In the genomic region with DNA sequence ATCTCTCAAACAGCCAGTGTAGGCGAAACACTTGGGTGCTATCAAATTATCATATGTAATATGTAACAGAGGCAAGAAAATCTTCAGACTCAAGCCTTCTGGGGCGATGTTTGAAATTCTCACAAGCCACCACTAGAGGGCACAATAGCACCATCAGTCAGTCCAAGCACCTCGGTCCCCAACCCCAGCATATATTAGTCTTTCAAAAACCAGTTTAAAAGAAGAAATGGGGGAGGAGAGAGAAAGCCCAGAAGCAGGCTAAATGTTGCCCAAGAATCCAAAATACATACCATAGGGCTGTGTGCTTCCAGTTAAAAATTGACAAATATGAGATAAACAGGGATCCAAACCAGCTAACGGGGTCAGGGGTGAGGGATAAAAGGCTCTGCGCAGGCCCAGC, we compare ENCODE assay signal across 9 mouse cellular contexts. TPM values are rescaled to one million over a fixed set of nuclear protein-coding genes. Genes with fewer than 3 reads are reported as not detected.
DNase-seq lines count a peak whose midpoint lies in the region; ATAC-seq and TF ChIP-seq lines count a peak whose summit lies in the region.
"Had no signal": no experiment of that assay in that cellular context is flagged by ENCODE, and none has a peak within 500 bp of the region (broad histone marks: within the 10 kb centered on the region; RNA-seq: fewer than 3 reads in every experiment).

No protein-coding gene starts in this region.

- TF ChIP-seq POLR2A in liver, adult 2 months (IDR thresholded peaks at IDR 0.05; ENCODE audit: extremely low read depth, insufficient read depth, low read length), result no peak

- H3K36me3 ChIP-seq in liver, adult 2 months (ENCODE audit: control insufficient read depth, insufficient read depth, low read length), result no peaks in the 10 kb centered on the region
- no peaks in the 10 kb centered on the region for H3K36me3 ChIP-seq in liver, embryonic 12.5 days
- no peaks in the 10 kb centered on the region for H3K36me3 ChIP-seq in embryonic facial prominence, embryonic 14.5 days (ENCODE audit: control insufficient read depth, insufficient read depth, low read length)

- ATAC-seq in liver, embryonic 12.5 days, result no peak
- no peak for ATAC-seq in embryonic facial prominence, embryonic 14.5 days (ENCODE audit: low read depth)
- 0 out of 2 replicates have a peak, but pooled peaks have one; percentile 32 for ATAC-seq in monocyte, adult 5-6 weeks (replicated peaks; ENCODE audit: insufficient number of reproducible peaks, low FRiP score, low TSS enrichment, poor library complexity, severe bottlenecking)

- TF ChIP-seq CTCF in liver, adult 2 months (IDR thresholded peaks at IDR 0.05; ENCODE audit: low read depth, low read length), result peak; percentile 65
- peak; percentile 91 for TF ChIP-seq CTCF in left cerebral cortex, adult 2 months (IDR thresholded peaks at IDR 0.05)

- DNase-seq in liver, adult 2 months (ENCODE audit: extremely low read depth, low read depth, low spot score), result peak; percentile 62
- peak; percentile 60 for DNase-seq in adrenal gland, postnatal 25 days
- DNase-seq in embryonic facial prominence, embryonic 14.5 days (ENCODE audit: low spot score), result peak; percentile 85
- DNase-seq in heart, postnatal 14 days, result peak; percentile 75 to 82
- peak; percentile 79 to 80 for DNase-seq in left cerebral cortex, adult 2 months (ENCODE audit: extremely low spot score in 1 of 2, low spot score in 2 of 2)
- DNase-seq in testis, postnatal 14 days (ENCODE audit: low spot score), result peak; percentile 49

- H3K27ac ChIP-seq in liver, adult 2 months (replicated peaks; ENCODE audit: insufficient read depth, low read depth, low read length), result no peak overlapping the region
- H3K27ac ChIP-seq in liver, embryonic 12.5 days, result no peak overlapping the region
- H3K27ac ChIP-seq in embryonic facial prominence, embryonic 14.5 days (replicated peaks; ENCODE audit: low read depth, low read length), result no peak overlapping the region
- H3K27ac ChIP-seq in left cerebral cortex, adult 2 months, result peak overlapping the region; percentile 16; the same call in 1 of the 2 replicates

- no peaks in the 10 kb centered on the region for H3K27me3 ChIP-seq in liver, adult 2 months (ENCODE audit: control insufficient read depth, insufficient read depth, low read length)
- peaks cover 10% of the 10 kb centered on the region; the same call in 1 of the 2 replicates for H3K27me3 ChIP-seq in liver, embryonic 12.5 days (replicated peaks)
- no peaks in the 10 kb centered on the region for H3K27me3 ChIP-seq in embryonic facial prominence, embryonic 14.5 days (replicated peaks; ENCODE audit: control insufficient read depth, insufficient read depth, low read length)

- 10% methylated on average over 5 of the region's 5 CpGs for WGBS in liver, adult 2 months
- WGBS in liver, embryonic 12.5 days (ENCODE audit: insufficient replicate concordance), result 37% methylated on average over 5 of the region's 5 CpGs
- WGBS in embryonic facial prominence, embryonic 14.5 days, result 34% methylated on average over 5 of the region's 5 CpGs

- no peaks in the 10 kb centered on the region for H3K9me3 ChIP-seq in liver, embryonic 12.5 days (replicated peaks)
- H3K9me3 ChIP-seq in embryonic facial prominence, embryonic 14.5 days (ENCODE audit: control insufficient read depth, low read length), result no peaks in the 10 kb centered on the region

- intact Hi-C loops in heart, postnatal 14 days (cut with DNase I), result loop anchor here (1.0 kb wide), 3 partner anchors 137 to 286 kb away; no protein-coding TSS in a partner anchor
- intact Hi-C loops in left cerebral cortex, adult 2 months (cut with DNase I), result loop anchor here (1.0 to 5.0 kb wide), 4 partner anchors 137 to 832 kb away; no protein-coding TSS in a partner anchor

- no peak overlapping the region for H3K9ac ChIP-seq in liver, adult 2 months (ENCODE audit: low read depth, low read length)
- no peak overlapping the region for H3K9ac ChIP-seq in liver, embryonic 12.5 days
- H3K9ac ChIP-seq in embryonic facial prominence, embryonic 14.5 days (ENCODE audit: low read depth, low read length), result no peak overlapping the region

- H3K4me1 ChIP-seq in liver, adult 2 months (ENCODE audit: control insufficient read depth, insufficient read depth, low read length), result peaks cover 7% of the 10 kb centered on the region; the same call in 1 of the 2 replicates
- H3K4me1 ChIP-seq in liver, embryonic 12.5 days, result peaks cover 29% of the 10 kb centered on the region
- H3K4me1 ChIP-seq in embryonic facial prominence, embryonic 14.5 days (ENCODE audit: control insufficient read depth, insufficient read depth, low read length), result 0 out of 2 replicates have a peak, but pooled peaks cover 3% of the 10 kb centered on the region

- H3K4me2 ChIP-seq in liver, embryonic 12.5 days, result no peak overlapping the region
- no peak overlapping the region for H3K4me2 ChIP-seq in embryonic facial prominence, embryonic 14.5 days (ENCODE audit: low read depth, low read length)

- no peak overlapping the region for H3K4me3 ChIP-seq in liver, adult 2 months (ENCODE audit: insufficient read depth, low read depth, low read length)
- no peak overlapping the region for H3K4me3 ChIP-seq in liver, embryonic 12.5 days
- no peak overlapping the region for H3K4me3 ChIP-seq in embryonic facial prominence, embryonic 14.5 days (ENCODE audit: low read depth, low read length)
- H3K4me3 ChIP-seq in left cerebral cortex, adult 2 months, result no peak overlapping the region

- peaks cover 2% of the 10 kb centered on the region; the same call in 1 of the 2 replicates for H3K79me2 ChIP-seq in liver, adult 2 months (ENCODE audit: control insufficient read depth, insufficient read depth, low read length)

RNA-seq across cellular contexts. Expression of gene Teddm1a, which starts 3.4 kb away (rescaled TPM):
- total RNA-seq in liver, adult 2 months (2014; rRNA removed), result not detected in 2 replicates
- not detected in 2 replicates for polyA plus RNA-seq in liver, adult 2 months (2012; rRNA removed)
- polyA plus RNA-seq in liver, embryonic 12.5 days (2016; fragmentation: Nextera tagmentation; extraction: Ambion mirVana), result not detected in 2 replicates
- total RNA-seq in adrenal gland, postnatal 25 days (2021), result not detected in 2 replicates
- polyA plus RNA-seq in embryonic facial prominence, embryonic 14.5 days (2014; fragmentation: Nextera tagmentation; extraction: Ambion mirVana), result not detected in 2 replicates
- not detected for total RNA-seq in heart, postnatal 14 days (2021)
- not detected for total RNA-seq in left cerebral cortex, adult 2 months (2021)
- total RNA-seq in monocyte, adult 5-6 weeks (2017), result not detected in 3 replicates
- polyA plus RNA-seq: stomach, embryonic 16.5 days had no signal

RNA-seq across cellular contexts. Expression of gene Glul, which starts 4.8 kb away (rescaled TPM):
- 370 and 719 TPM in 2 replicates for total RNA-seq in liver, adult 2 months (2014; rRNA removed)
- 620 and 776 TPM in 2 replicates for polyA plus RNA-seq in liver, adult 2 months (2012; rRNA removed)
- polyA plus RNA-seq in liver, embryonic 12.5 days (2016; fragmentation: Nextera tagmentation; extraction: Ambion mirVana), result 100 and 107 TPM in 2 replicates
- 635 and 924 TPM in 2 replicates for total RNA-seq in adrenal gland, postnatal 25 days (2021)
- polyA plus RNA-seq in embryonic facial prominence, embryonic 14.5 days (2014; fragmentation: Nextera tagmentation; extraction: Ambion mirVana), result 97.5 and 104 TPM in 2 replicates
- 100 to 1,000 TPM; 341 to 414 TPM for total RNA-seq in heart, postnatal 14 days (2021)
- 1,000 to 10,000 TPM; 1,896 to 2,040 TPM for total RNA-seq in left cerebral cortex, adult 2 months (2021)
- 78.8 to 92.8 TPM (median 85.8 TPM) in 3 replicates for total RNA-seq in monocyte, adult 5-6 weeks (2017)

RNA-seq across cellular contexts. Expression of gene Teddm2, which starts 5.0 kb away (rescaled TPM):
- total RNA-seq in liver, adult 2 months (2014; rRNA removed), result 0.20 and 0.83 TPM in 2 replicates
- polyA plus RNA-seq in liver, adult 2 months (2012; rRNA removed), result 0.37 and 0.80 TPM in 2 replicates
- 0.36 and 0.44 TPM in 2 replicates for polyA plus RNA-seq in liver, embryonic 12.5 days (2016; fragmentation: Nextera tagmentation; extraction: Ambion mirVana)
- total RNA-seq in adrenal gland, postnatal 25 days (2021), result 0.33 and 1.0 TPM in 2 replicates
- 0.77 and 0.97 TPM in 2 replicates for polyA plus RNA-seq in embryonic facial prominence, embryonic 14.5 days (2014; fragmentation: Nextera tagmentation; extraction: Ambion mirVana)
- total RNA-seq in heart, postnatal 14 days (2021), result under 1 TPM; 0.56 to 0.86 TPM
- total RNA-seq in left cerebral cortex, adult 2 months (2021), result 1 to 10 TPM; 3.4 to 3.9 TPM
- total RNA-seq in monocyte, adult 5-6 weeks (2017), result 0.32 to 1.4 TPM (median 0.87 TPM) in 3 replicates

RNA-seq across cellular contexts. Expression of gene Teddm1b, which starts 20.8 kb away (rescaled TPM):
- 0.07 and 0.09 TPM in 2 replicates for total RNA-seq in liver, adult 2 months (2014; rRNA removed)
- polyA plus RNA-seq in liver, adult 2 months (2012; rRNA removed), result 0.10 TPM in 2 replicates
- 0.25 and 0.26 TPM in 2 replicates for polyA plus RNA-seq in liver, embryonic 12.5 days (2016; fragmentation: Nextera tagmentation; extraction: Ambion mirVana)
- total RNA-seq in adrenal gland, postnatal 25 days (2021), result not detected in 2 replicates
- polyA plus RNA-seq in embryonic facial prominence, embryonic 14.5 days (2014; fragmentation: Nextera tagmentation; extraction: Ambion mirVana), result 0.18 and 0.19 TPM in 2 replicates
- not detected for total RNA-seq in heart, postnatal 14 days (2021)
- under 1 TPM; 0.14 to 0.18 TPM for total RNA-seq in left cerebral cortex, adult 2 months (2021)
- total RNA-seq in monocyte, adult 5-6 weeks (2017), result not detected in 3 replicates

RNA-seq across cellular contexts. Expression of gene Rgsl1, which starts 51.0 kb away (rescaled TPM):
- 0.09 TPM in 1 of 2 replicates, not detected in the other for total RNA-seq in liver, adult 2 months (2014; rRNA removed)
- not detected in 2 replicates for polyA plus RNA-seq in liver, adult 2 months (2012; rRNA removed)
- polyA plus RNA-seq in liver, embryonic 12.5 days (2016; fragmentation: Nextera tagmentation; extraction: Ambion mirVana), result 0.04 TPM in 1 of 2 replicates, not detected in the other
- total RNA-seq in adrenal gland, postnatal 25 days (2021), result 0.15 TPM in 1 of 2 replicates, not detected in the other
- 0.14 and 0.26 TPM in 2 replicates for polyA plus RNA-seq in embryonic facial prominence, embryonic 14.5 days (2014; fragmentation: Nextera tagmentation; extraction: Ambion mirVana)
- not detected for total RNA-seq in heart, postnatal 14 days (2021)
- total RNA-seq in left cerebral cortex, adult 2 months (2021), result 1 to 10 TPM; 1.7 to 2.6 TPM
- not detected in 3 replicates for total RNA-seq in monocyte, adult 5-6 weeks (2017)
